Mouse (Mus musculus) forebrain, embryonic 11.5 days (tissue): ENCODE data around the gene Rps16. TPM values are rescaled to one million over a fixed set of nuclear protein-coding genes. Genes with fewer than 3 reads are reported as not detected.

Source experiments
- ATAC-seq: fragments of 200-750 bp; cut with Nextera tagmentation; replicated peaks from 2 replicates; pipeline ENCODE4 v1.8.0; 2017; ENCODE audit warnings: moderate TSS enrichment; ENCODE audit not compliant: low FRiP score
- DNase-seq: peaks from one replicate; pipeline ENCODE4 v3.0.0-alpha.2; 2017; ENCODE audit warnings: low spot score
- H3K27ac ChIP-seq: fragments of 300-500 bp; sonication (generic); 2 replicates; pipeline ENCODE4 v1.5.1; 2014; ENCODE audit warnings: low read depth, low read length
- H3K27me3 ChIP-seq: fragments of 300-500 bp; sonication (generic); 2 replicates; pipeline ENCODE4 v1.6.1; 2014; ENCODE audit warnings: mild to moderate bottlenecking, low read length, mixed read lengths; ENCODE audit not compliant: control insufficient read depth, insufficient read depth
- H3K36me3 ChIP-seq: fragments of 300-500 bp; sonication (generic); 2 replicates; pipeline ENCODE4 v1.6.1; 2014; ENCODE audit warnings: mild to moderate bottlenecking, low read length, moderate library complexity, mixed read lengths; ENCODE audit not compliant: control insufficient read depth, insufficient read depth
- H3K4me1 ChIP-seq: fragments of 300-500 bp; sonication (generic); replicated peaks from 2 replicates; pipeline ENCODE4 v1.6.1; 2014; ENCODE audit warnings: low read length, mixed read lengths; ENCODE audit not compliant: control insufficient read depth, insufficient read depth
- H3K4me2 ChIP-seq: fragments of 300-500 bp; sonication (generic); 2 replicates; pipeline ENCODE4 v1.6.1; 2014; ENCODE audit warnings: low read depth, mild to moderate bottlenecking, low read length, moderate library complexity, mixed read lengths; ENCODE audit not compliant: severe bottlenecking
- H3K4me3 ChIP-seq: fragments of 300-500 bp; sonication (generic); 2 replicates; pipeline ENCODE4 v1.5.1; 2014; ENCODE audit warnings: low read depth, low read length
- H3K9ac ChIP-seq: fragments of 300-500 bp; sonication (generic); 2 replicates; pipeline ENCODE4 v1.6.1; 2014; ENCODE audit warnings: low read length
- H3K9me3 ChIP-seq: fragments of 300-500 bp; sonication (generic); 2 replicates; pipeline ENCODE4 v1.6.1; 2016; ENCODE audit warnings: low read length, mixed read lengths; ENCODE audit not compliant: control insufficient read depth
- WGBS: fragments of 180-500 bp; shearing (Covaris S2); extraction: QIAGEN DNeasy Blood & Tissue Kit; methylation state at CpG from one replicate; pipeline ENCODE4 v1.1.7; 2014; 5-methylcytosine and 5-hydroxymethylcytosine counted together
- polyA plus RNA-seq: library from polyadenylated mRNA; unstranded; fragments of >200 nt; fragmentation: Nextera tagmentation; extraction: Ambion mirVana; gene quantifications from 2 replicates; pipeline ENCODE4 v1.2.1, GENCODE M21; 2014

The Rps16 gene
- polyA plus RNA-seq, 1 experiment from 2014 or later = 782 TPM

- no peaks in the 10 kb centered on the region for H3K9me3 ChIP-seq
- H3K27ac ChIP-seq = no peak overlapping the region
- H3K36me3 ChIP-seq = peaks cover 9% of the 10 kb centered on the region
- ATAC-seq (no peak), DNase-seq (no peak)
- no peaks in the 10 kb centered on the region for H3K27me3 ChIP-seq
- no peak overlapping the region for H3K4me3 ChIP-seq
- 94% methylated on average over 3 of the region's 3 CpGs for WGBS
- peaks cover 17% of the 10 kb centered on the region for H3K4me1 ChIP-seq
- no peak overlapping the region for H3K9ac ChIP-seq
- no peak overlapping the region for H3K4me2 ChIP-seq
Observed at GRCm38 (mm10) chr7:28354113-28354581, 3.7 kb downstream of the Rps16 start.

DNA sequence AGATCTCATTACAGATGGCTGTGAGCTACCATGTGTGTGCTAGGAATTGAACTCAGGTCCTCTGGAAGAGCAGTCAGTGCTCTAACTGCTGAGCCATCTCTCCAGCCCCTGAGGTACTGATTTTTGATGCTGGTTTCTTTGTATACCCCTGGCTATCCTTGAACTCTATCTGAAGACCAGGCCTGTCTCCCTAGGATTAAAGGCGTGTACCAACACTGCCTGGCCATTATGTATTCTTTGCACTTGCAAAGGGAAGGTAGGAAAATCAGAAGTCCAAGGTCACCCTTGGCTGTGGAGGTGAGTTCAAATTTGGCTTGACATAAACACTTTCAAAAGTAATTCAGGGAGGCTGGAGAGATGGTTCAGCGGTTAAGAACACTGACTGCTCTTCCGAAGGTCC lies 4.1 kb downstream of the Rps16 start:
- peaks cover 17% of the 10 kb centered on the region for H3K4me1 ChIP-seq
- H3K9me3 ChIP-seq = no peaks in the 10 kb centered on the region
- H3K36me3 ChIP-seq = peaks cover 9% of the 10 kb centered on the region
- no peak overlapping the region for H3K9ac ChIP-seq
- DNase-seq (no peak), ATAC-seq (no peak)
- H3K4me3 ChIP-seq = no peak overlapping the region
- 93% methylated on average over 3 of the region's 3 CpGs for WGBS
- no peak overlapping the region for H3K4me2 ChIP-seq
- H3K27ac ChIP-seq = no peak overlapping the region
- no peaks in the 10 kb centered on the region for H3K27me3 ChIP-seq

DNA sequence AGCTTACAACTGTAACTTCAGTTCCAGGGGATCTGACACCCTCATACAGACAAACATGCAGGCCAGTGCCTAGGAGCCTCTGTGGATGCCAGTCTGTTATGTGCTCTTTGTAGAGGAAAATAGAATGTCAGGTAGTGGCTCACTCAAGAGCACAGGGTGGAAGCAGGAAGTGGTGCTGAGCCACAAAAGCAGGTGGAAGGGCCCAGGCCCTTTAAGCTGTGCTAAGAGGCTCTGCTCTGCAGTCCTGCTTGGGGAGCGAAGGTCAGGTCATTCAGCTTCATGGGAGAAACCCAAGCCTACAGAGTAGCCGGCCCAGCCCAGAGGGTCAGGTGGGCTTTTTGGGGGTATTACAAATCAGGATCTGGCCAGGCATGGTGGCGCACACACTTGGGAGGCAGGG lies 4.8 kb downstream of the Rps16 start:
- peaks cover 13% of the 10 kb centered on the region for H3K4me1 ChIP-seq
- H3K36me3 ChIP-seq = peaks cover 10% of the 10 kb centered on the region

DNA sequence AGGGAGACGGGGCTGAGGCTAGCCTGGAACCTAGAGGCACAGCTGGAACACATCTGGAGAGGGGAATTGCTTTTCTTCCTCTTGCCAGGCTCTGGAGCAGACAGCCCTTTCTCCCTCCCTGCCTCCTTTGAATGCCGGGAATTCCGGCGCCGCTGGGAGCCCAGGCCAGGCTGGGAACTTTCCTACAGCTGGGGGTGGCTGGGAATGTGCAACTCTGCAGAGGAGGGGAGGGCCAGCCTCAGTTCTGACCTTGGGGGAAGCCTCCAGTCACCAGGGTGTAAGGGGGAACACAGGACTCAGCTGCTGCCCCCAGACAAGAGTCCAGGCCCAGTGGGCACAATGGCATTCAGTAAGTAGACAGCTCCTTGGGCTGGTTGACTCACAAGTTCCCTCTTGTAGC lies 6.5 kb downstream of the Rps16 start:
- peaks cover 7% of the 10 kb centered on the region for H3K4me1 ChIP-seq
- H3K9ac ChIP-seq = no peak overlapping the region
- peak overlapping the region; percentile 1; the same call in 1 of the 2 replicates for H3K27ac ChIP-seq
- peaks cover 23% of the 10 kb centered on the region for H3K36me3 ChIP-seq
- DNase-seq = peak; percentile 74
- no peaks in the 10 kb centered on the region for H3K9me3 ChIP-seq
- H3K4me3 ChIP-seq = no peak overlapping the region
- H3K27me3 ChIP-seq = no peaks in the 10 kb centered on the region
- H3K4me2 ChIP-seq = 0 out of 2 replicates have a peak overlapping the region, but pooled peaks have one; percentile 8
- WGBS = 6% methylated on average over 5 of the region's 5 CpGs
- no peak for ATAC-seq

More for the DNA sequence above, 4.8 kb downstream of the Rps16 start:
- Histone ChIP-seq H3K9me3 (no peaks in the 10 kb centered on the region), H3K27ac (no peak overlapping the region), H3K4me3 (no peak overlapping the region), H3K9ac (no peak overlapping the region), H3K4me2 (no peak overlapping the region), H3K27me3 (no peaks in the 10 kb centered on the region)
- WGBS = 93% methylated on average over 3 of the region's 3 CpGs
- no peak for ATAC-seq
- no peak for DNase-seq

DNA sequence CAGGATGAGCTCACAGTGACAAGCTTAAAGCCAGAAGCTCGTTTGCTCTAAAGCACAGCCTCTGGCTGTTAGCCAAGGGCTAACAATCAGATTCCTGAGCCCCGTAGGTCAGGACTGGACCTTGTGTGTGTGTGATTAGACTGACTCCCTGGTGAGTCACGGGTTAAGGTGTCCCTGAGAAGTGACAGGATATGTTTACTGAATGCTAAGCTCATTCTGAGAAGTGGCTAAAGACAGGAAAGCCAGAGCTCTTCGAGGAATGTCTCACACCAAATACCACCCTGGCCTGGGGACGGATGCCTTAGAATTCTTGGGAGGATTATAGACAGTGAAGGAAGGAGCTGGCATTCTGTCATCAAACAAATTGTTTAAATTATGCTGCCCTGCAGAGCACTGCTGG lies 7.5 kb downstream of the Rps16 start:
- Histone ChIP-seq H3K9me3 (no peaks in the 10 kb centered on the region), H3K36me3 (peaks cover 21% of the 10 kb centered on the region), H3K9ac (peak overlapping the region; percentile 0; the same call in 1 of the 2 replicates), H3K4me2 (no peak overlapping the region), H3K27me3 (no peaks in the 10 kb centered on the region), H3K4me3 (no peak overlapping the region), H3K4me1 (peaks cover 7% of the 10 kb centered on the region), H3K27ac (peak overlapping the region; percentile 1; the same call in 1 of the 2 replicates)
- no peak for DNase-seq
- ATAC-seq = peak; percentile 36
- whole genome bisulfite sequencing = 0% methylated on average over 5 of the region's 5 CpGs

DNA sequence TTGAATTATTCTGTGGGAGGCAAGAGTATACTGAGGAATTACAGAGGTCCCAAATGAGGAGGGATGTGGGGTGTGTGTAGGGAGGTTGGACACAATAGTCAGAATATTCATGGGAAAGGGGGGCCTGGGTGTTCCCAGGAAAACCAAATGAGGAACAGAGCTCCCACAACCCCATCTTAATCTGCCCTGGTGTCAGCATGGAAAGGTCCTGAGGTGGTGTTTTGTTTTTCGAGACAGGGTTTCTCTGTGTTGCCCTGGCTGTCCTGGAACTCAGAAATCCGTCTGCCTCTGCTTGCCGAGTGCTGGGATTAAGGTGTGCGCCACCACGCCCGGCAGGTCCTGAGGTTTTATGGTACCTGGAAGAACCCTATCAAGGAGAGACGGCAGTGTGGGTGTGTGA lies 8.0 kb downstream of the Rps16 start:
- DNase-seq (no peak), ATAC-seq (peak; percentile 6; the same call in 1 of the 2 replicates)
- H3K27ac ChIP-seq = no peak overlapping the region
- H3K4me2 ChIP-seq = no peak overlapping the region
- H3K9me3 ChIP-seq = no peaks in the 10 kb centered on the region
- H3K36me3 ChIP-seq = peaks cover 17% of the 10 kb centered on the region; the same call in 1 of the 2 replicates
- no peaks in the 10 kb centered on the region for H3K27me3 ChIP-seq
- WGBS = 51% methylated on average over 7 of the region's 7 CpGs
- no peak overlapping the region for H3K4me3 ChIP-seq
- peaks cover 7% of the 10 kb centered on the region for H3K4me1 ChIP-seq
- H3K9ac ChIP-seq = no peak overlapping the region

- no peak overlapping the region for H3K9ac ChIP-seq
- H3K9me3 ChIP-seq = no peaks in the 10 kb centered on the region
- H3K4me1 ChIP-seq = peaks cover 7% of the 10 kb centered on the region
- H3K36me3 ChIP-seq = peaks cover 23% of the 10 kb centered on the region; the same call in 1 of the 2 replicates
- no peak overlapping the region for H3K4me3 ChIP-seq
- ATAC-seq (no peak), DNase-seq (no peak)
- no peak overlapping the region for H3K4me2 ChIP-seq
- H3K27ac ChIP-seq = no peak overlapping the region
- WGBS = 96% methylated on average over 10 of the region's 10 CpGs
- H3K27me3 ChIP-seq = no peaks in the 10 kb centered on the region
Observed at GRCm38 (mm10) chr7:28359854-28360253, 9.4 kb downstream of the Rps16 start.

DNA sequence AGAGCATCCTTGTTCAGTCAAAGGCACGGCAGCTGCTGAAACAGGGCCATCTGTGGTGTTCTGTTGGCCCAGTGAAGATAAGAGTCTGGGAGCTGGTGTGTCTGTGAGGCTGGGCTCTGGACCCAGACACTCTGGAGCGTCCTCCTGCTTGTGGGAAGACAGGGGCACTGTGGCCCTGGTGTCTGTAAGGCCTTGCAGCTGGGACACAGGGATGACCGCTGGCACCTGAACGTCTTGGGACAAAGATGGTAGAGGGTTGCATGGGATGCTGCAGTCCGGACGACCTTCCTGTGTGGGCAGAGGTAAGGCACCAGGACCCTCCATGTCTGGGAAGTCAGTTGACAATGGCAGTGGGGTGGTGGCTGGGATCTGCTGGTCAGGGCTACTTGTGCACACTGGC lies 9.8 kb downstream of the Rps16 start:
- H3K9ac ChIP-seq = no peak overlapping the region
- no peak overlapping the region for H3K4me2 ChIP-seq
- ATAC-seq (no peak), DNase-seq (no peak)
- H3K4me3 ChIP-seq = no peak overlapping the region
- H3K9me3 ChIP-seq = no peaks in the 10 kb centered on the region
- 96% methylated on average over 6 of the region's 6 CpGs for whole genome bisulfite sequencing
- peaks cover 24% of the 10 kb centered on the region; the same call in 1 of the 2 replicates for H3K36me3 ChIP-seq
- H3K27me3 ChIP-seq = no peaks in the 10 kb centered on the region
- no peak overlapping the region for H3K27ac ChIP-seq
- peaks cover 7% of the 10 kb centered on the region for H3K4me1 ChIP-seq

DNA sequence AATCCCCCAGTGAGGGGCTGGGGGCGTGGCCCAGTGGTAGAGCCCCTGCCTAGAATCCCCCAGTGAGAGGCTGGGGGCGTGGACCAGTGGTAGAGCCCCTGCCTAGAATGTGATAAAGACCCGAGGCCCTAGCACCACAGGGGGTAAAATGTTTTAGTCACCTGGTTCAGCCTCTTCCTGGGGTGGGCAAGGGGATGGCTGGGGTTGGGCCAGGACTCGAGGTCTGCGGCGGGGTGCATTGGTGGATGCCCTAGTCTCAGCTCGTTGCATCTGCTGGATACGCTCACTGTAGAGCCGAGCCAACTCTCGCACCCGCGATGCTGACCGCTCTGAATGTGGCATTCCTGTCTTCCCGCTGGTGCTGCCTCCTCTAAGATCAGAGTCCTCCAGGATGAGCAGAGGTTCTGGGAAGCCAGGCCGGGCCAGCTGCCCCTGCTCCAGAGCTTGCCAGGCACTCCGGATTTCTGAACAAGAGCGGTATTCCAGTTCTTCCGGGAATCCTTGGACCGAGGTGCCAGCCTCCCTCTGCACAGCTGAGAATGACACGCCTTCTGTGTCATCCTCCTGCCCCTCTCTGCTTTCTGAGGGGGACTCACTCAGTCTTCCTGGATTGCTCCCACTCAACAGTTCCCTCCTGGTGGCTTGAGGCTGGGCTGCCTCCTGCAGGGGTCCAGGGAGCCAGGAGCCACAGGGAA lies 11.3 kb downstream of the Rps16 start:
- Histone ChIP-seq H3K4me3 (no peak overlapping the region), H3K9me3 (no peaks in the 10 kb centered on the region), H3K4me2 (no peak overlapping the region), H3K36me3 (peaks cover 26% of the 10 kb centered on the region; the same call in 1 of the 2 replicates), H3K27me3 (no peaks in the 10 kb centered on the region), H3K27ac (no peak overlapping the region), H3K4me1 (peaks cover 7% of the 10 kb centered on the region), H3K9ac (no peak overlapping the region)
- DNase-seq (no peak), ATAC-seq (no peak)
- 94% methylated on average over 20 of the region's 20 CpGs for WGBS
